Mouse (Mus musculus): ENCODE data around the gene Col6a2.

DNA sequence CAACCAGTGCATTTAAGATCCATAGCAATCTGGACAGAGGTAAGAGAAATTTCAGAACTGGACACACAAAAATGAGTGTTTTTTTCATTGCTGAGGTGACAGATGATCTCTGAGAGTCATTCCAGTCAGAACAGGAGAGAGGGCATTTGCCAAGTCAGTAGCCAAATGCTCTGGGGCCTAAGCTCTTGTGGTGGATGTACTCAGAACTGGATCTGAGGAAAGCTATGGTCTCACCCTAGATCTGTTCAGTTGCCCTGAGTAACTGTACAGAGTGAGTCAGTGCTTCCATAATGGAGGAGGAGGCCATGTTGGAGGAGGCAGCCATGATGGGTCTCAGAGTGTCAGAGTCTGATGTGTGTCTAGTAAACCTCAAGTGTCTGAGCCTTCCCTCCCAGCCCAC lies 21.6 kb upstream of the Col6a2 start:
- no peak for TF ChIP-seq CTCF (IDR thresholded peaks at IDR 0.05; ENCODE audit: extremely low read depth, insufficient read length, insufficient replicate concordance, low read depth, low read length)
- TF ChIP-seq POLR2A (IDR thresholded peaks at IDR 0.05; ENCODE audit: low read depth, low read length): no peak

All from small intestine, adult 2 months (tissue).